Mouse (Mus musculus) spleen, embryonic (tissue): ENCODE results near the gene Palm.

ENCODE experiments used
- CTCF ChIA-PET: fragments of 350-600 bp; sonication (Branson Sonifier 250); formaldehyde crosslinking; loops from one replicate; lab custom pipeline; 2022; lab: Charles Lee

Palm gene

DNA sequence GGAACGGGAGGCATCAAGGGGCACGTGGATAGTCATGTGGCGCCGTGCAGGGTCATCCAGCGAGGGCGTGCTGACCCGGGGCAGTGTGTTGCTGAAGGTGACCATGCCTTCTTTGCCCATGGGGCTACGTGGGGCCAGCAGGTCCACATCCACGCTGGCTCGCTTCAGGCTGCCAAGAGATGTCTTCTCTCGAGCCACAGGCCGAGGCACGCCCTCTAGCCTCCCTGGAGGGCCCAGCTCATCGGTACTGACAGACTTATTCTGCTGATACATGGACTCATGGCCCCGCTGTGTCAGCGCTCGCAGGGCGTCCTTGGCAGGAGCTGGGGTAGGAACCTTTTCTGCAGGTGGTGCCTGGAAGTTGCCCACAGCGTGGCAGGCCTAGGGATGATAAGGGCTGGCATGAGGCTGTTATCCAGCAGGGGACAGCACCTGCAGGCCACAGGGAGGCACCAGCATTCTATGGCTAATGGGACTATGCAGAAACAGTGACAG, 72.5 kb downstream of the Palm start:
- CTCF ChIA-PET = interaction anchor here (0.6 kb wide), 1 partner anchor 48 kb away, joined by 3 read pairs; no protein-coding TSS in a partner anchor

DNA sequence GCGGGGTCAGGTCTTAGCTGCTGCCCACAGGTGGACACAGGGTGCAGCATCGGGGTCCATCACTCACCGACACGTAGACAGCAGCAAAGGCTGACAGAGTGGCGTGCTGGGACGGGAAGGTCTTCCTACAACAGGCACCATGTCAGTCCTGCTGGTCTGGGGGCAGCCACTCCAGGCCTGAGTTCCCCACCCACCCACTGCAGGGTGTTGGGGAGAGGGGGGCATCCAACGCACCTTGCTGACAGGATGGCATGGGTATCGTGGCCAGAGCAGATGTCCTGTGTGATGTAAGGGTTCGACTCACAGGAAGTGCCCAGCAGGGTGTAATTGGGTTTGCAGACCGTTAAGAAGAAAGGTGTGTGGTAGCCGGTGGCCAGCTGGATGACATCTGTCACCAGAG, 73.2 kb downstream of the Palm start:
- CTCF ChIA-PET = no interaction called here
